Mouse (Mus musculus): Measurements from ENCODE around the gene Cyp2t4. TPM values are rescaled to one million over a fixed set of nuclear protein-coding genes. Genes with fewer than 3 reads are reported as not detected.

The Cyp2t4 gene
- total RNA-seq, 2 experiments from 2014 or later: not detected

- DNase-seq (ENCODE audit: low spot score in 2 of 2): no peak
Observed at GRCm38 (mm10) chr7:27180837-27181695, 27.6 kb downstream of the Cyp2t4 start, which contains the start of the genes Gm21983 and Mia. Gene Gm21983 (minus strand): TSS chr7:27181086. Gene Mia (minus strand): TSS chr7:27181157.

DNA sequence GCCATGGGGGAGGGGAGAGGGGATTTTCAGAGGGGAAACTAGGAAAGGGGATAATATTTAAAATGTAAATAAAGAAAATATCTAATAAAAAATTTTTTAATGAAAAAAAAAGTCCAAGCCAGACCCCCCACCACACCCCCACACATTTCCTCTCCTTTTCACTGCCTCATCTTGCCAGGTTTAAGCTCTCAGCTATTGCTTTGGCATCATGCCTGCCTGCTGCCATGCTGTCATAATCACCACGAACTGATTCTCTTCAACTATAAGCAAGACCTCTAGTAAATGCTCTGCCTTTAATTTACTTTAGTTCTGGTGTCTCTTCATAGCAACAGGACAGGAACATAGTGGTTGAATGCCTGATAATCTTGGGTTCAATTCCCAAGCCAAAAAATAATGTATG, 29.0 kb downstream of the Cyp2t4 start:
- DNase-seq (ENCODE audit: low spot score in 2 of 2): no peak

DNA sequence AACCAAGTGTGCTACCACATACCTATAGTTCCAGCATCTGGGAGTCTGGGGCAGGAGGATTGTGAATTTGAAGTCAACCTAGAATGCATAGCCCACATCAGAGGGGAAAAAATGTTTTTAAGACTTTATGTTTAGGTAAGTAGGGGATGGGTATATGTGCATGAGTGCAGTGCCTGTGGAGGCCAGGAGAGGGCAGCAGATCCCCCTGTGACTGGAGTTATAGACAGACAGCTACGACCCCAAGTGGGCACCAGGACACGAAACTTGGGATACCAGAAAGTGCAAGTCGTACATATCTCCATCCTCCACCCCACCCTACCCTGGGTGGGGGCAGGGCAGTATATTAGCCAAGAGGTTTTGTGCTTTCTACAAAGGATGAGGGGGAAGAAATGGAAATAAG, 31.4 kb downstream of the Cyp2t4 start:
- no peak for DNase-seq (ENCODE audit: low spot score in 2 of 2)

DNA sequence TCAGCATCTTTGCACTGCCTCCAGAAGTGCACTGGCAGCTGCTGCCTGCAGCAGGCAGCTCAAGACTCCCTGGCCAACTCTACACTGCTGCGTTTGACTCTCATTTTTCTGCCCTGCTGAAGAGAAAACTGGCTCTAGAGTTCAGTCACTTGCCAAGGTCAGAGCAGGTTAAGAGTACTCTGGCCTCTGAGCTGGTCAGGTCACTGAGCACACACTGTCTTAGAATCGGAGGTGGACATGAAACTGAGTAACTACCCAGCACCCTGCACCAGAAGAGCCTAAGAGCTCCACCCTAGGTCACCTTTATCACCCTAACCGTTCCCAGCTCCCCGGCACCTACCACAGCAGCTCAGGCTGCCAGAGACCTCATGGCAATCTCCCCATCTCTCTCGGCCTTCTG, 32.5 kb downstream of the Cyp2t4 start:
- DNase-seq (ENCODE audit: low spot score in 2 of 2): no peak

GRCm38 (mm10) chr7:27189271-27189931, 35.9 kb downstream of the Cyp2t4 start:
- DNase-seq (ENCODE audit: low spot score in 2 of 2): no peak

DNA sequence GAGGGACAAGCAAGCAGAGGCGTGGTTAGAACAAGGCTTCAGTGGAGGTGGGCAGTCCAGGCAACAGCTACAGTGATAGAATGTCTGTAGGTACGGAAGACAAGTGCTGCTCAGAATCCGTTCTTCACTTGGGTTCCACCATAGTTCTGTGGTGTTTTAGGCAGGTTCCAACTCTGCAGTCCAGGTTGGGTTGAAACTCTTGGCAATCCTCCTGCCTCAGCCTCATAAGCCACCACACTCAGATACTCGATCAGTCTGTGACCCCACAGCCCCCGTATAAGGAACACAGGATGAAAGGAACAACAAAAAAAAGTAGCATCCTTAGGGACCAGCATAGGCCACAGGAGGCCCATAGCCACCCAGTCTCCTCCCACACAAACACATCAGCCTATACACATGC, 38.9 kb downstream of the Cyp2t4 start:
- no peak for DNase-seq (ENCODE audit: low spot score in 2 of 2)

DNA sequence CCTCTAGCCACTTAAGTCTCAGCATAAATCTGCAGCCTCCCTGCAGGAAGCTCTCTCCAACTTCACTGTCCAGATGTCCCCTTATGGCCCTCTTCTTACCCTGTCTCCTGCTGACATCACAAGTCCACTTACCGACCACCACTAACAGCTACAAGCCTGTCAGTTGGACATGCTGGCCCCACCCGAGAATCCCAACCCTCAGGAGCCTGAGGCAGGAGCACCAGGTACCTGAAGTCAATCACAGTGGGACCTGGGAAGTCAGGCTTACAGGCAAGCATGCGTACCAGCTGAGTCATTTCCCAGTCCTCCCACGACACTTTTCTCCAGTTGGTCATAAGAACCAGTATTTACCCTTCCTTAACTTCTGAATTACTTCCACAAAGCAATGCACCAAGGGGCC, 40.2 kb downstream of the Cyp2t4 start:
- DNase-seq (ENCODE audit: low spot score in 2 of 2): no peak

DNA sequence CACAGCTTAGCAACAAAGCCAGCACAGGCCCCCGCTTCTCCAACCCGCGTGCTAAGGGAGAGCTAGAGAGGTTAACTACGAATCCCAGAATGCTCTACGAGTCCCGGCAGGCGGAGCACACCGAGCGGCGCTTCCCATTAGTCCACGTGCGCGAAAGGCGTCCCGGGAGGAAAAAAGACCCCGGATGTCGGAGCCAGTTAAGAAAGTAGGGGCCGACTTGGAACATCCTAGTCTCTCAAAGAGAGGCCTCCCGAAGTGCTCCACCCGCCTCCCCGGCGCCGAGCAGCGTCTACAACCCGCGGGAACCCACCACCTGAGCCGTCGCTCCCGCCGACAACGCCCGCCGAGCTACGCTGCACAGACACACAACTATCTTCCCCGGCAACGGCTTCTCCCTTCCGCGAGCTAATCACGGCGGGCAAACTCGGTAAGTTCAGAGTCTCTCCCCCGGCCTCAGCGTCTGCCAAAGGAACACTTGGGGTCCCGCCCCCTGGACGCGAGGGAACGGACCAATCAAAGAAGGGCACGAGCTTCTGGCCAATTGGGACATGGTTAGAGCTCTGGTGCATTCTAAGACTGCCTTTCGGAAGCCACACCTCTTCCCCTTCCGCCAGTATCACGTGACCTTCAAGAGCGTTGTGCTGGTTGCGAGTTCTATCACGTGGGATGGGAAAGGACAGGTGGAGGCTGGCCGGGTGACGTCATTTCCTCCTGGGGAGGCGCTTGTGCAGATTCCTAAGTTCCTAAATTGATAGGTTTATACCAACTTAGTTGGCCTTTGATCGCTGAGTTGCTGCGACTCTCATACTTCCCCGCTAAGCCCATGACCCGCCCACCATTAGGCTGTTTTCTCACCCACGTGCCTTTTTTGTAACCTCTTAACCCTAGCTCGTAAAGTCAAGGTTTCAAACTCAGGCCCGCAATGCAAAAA, 42.4 kb downstream of the Cyp2t4 start, which contains the start of the genes BC024978 and Snrpa:
Gene BC024978, plus strand, starts transcription at position 101 of the 931 bp plus-strand sequence.
Gene Snrpa, minus strand, starts transcription at position 591 of the 931 bp plus-strand sequence.
- peak; percentile 71 to 88 for DNase-seq (ENCODE audit: low spot score in 2 of 2)

GRCm38 (mm10) chr7:27197136-27197535, 43.6 kb downstream of the Cyp2t4 start:
- no peak for DNase-seq (ENCODE audit: low spot score in 2 of 2)

- DNase-seq (ENCODE audit: low spot score in 2 of 2): no peak
Observed at GRCm38 (mm10) chr7:27197634-27198033, 44.1 kb downstream of the Cyp2t4 start.

- DNase-seq (ENCODE audit: low spot score in 2 of 2): no peak
Observed at GRCm38 (mm10) chr7:27198355-27198754, 44.8 kb downstream of the Cyp2t4 start.

- DNase-seq (ENCODE audit: low spot score in 2 of 2): no peak
Observed at GRCm38 (mm10) chr7:27198779-27199178, 45.3 kb downstream of the Cyp2t4 start.

DNA sequence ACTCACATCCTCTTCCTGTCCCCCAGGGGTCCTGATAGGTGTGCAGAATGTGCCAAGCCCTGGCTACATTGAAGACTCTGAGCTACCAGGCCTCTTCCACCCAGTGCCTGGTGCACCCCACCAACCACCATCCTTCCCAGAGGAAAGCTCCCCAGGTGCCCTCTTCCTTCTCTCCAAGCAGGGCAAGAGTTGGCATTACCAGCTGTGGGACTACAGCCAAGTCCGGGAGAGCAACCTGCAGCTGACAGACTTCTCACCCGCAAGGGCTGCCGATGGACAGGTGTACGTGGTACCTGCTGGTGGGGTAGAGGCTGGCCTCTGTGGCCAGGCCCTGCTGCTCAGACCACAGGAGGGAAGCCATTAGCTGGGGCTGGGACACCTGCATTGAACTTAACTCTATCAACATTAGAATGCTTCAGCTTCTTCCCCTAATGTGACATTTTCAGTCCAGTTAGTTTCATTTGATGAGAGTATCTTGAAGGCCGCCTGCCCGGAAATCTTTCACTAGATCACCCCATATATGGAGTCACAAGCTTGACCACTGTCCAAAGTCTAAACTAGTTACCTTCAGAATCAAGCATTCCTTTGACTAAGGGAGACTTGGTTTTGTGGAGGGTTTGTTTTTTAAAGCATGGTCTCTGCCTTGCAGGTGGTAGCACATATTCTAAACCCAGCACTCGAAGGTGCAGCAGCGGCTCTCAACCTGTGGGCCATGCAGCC, 50.4 kb downstream of the Cyp2t4 start:
- no peak for DNase-seq (ENCODE audit: low spot score in 2 of 2)

Small RNAs within 50 kb of the gene (microRNA-seq; reads per million reads assigned to microRNA genes)
- gene Mir1191 (not detected), gene Mir3101 (1.1 reads per million)

Other genes starting within 250 kb of the Cyp2t4 start
- gene Cyp2a22, start 214.3 kb upstream of the Cyp2t4 start, total RNA-seq (2021): 1 to 10 TPM in 1 of 2 experiments, not detected in 1; 4.4 TPM
- gene Cyp2a12, start 124.6 kb upstream of the Cyp2t4 start, total RNA-seq (2021): 10 to 100 TPM in 1 of 2 experiments, 1 to 10 TPM in 1; 2.1 to 16.2 TPM
- 100 to 1,000 TPM; 148 to 161 TPM for gene Cyp2f2, start 33.8 kb upstream of the Cyp2t4 start, total RNA-seq (2021)
- 100 to 1,000 TPM; 106 to 111 TPM for gene Egln2, start 13.1 kb downstream of the Cyp2t4 start, total RNA-seq (2021)
- 10 to 100 TPM; 53.3 to 60.8 TPM for gene Rab4b, start 25.2 kb downstream of the Cyp2t4 start, total RNA-seq (2021)
- gene Gm21983, start 27.4 kb downstream of the Cyp2t4 start, total RNA-seq (2021): not detected
- gene Mia, start 27.4 kb downstream of the Cyp2t4 start, total RNA-seq (2021): 1 to 10 TPM in 1 of 2 experiments, under 1 TPM in 1; 0.62 to 2.3 TPM
- gene BC024978, start 42.1 kb downstream of the Cyp2t4 start, total RNA-seq (2021): 10 to 100 TPM; 19.2 to 22.7 TPM
- gene Snrpa, start 42.6 kb downstream of the Cyp2t4 start, total RNA-seq (2021): 100 to 1,000 TPM; 102 to 104 TPM
- 10 to 100 TPM; 12.7 to 14.4 TPM for gene Itpkc, start 74.9 kb downstream of the Cyp2t4 start, total RNA-seq (2021)
- 10 to 100 TPM; 37.1 to 42.0 TPM for gene Coq8b, start 79.3 kb downstream of the Cyp2t4 start, total RNA-seq (2021)
- 10 to 100 TPM; 21.0 to 21.1 TPM for gene Numbl, start 104.7 kb downstream of the Cyp2t4 start, total RNA-seq (2021)
- gene Ltbp4, start 184.0 kb downstream of the Cyp2t4 start, total RNA-seq (2021): 100 to 1,000 TPM in 1 of 2 experiments, 10 to 100 TPM in 1; 95.4 to 102 TPM
- 10 to 100 TPM; 22.9 to 31.7 TPM for gene Shkbp1, start 202.3 kb downstream of the Cyp2t4 start, total RNA-seq (2021)
- gene Gm20479, start 203.7 kb downstream of the Cyp2t4 start, total RNA-seq (2021): 1 to 10 TPM in 1 of 2 experiments, not detected in 1; 2.5 TPM